Mouse (Mus musculus) cerebellum, adult 8-10 months (tissue): ENCODE measurements around the gene Ngb.

Source experiments
- DNase-seq: peaks from one replicate; pipeline ENCODE4 v3.0.0; 2022

Gene Ngb

DNA sequence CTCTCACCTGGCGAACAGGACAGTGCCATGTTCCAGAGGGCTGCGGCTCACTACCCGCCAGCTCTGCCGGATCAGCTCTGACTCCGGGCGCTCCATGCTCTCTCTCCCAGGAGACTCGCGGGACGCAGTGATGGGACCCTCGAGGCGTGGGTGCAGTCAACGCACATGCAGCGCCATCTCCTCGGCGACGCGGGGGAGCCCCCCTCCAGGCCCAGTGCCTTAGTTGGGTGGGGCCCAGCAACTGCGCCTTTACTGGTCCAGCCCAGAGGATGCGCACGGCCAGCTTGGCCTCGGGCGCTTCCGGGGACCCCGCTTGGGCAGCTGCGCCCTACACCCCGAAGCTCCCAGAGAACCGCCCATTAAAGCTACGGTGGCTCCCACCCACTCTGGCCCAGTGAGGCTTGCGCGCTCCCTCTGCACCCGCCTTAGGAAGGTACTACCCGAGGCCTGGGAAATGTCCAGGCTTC, at the start of gene Ngb:
Gene Ngb (minus strand): TSS at position 375 of the 467 bp plus-strand sequence.
- DNase-seq: no peak

- DNase-seq: peak; percentile 9
Observed at GRCm38 (mm10) chr12:87149471-87149870, 47.1 kb upstream of the Ngb start.

DNA sequence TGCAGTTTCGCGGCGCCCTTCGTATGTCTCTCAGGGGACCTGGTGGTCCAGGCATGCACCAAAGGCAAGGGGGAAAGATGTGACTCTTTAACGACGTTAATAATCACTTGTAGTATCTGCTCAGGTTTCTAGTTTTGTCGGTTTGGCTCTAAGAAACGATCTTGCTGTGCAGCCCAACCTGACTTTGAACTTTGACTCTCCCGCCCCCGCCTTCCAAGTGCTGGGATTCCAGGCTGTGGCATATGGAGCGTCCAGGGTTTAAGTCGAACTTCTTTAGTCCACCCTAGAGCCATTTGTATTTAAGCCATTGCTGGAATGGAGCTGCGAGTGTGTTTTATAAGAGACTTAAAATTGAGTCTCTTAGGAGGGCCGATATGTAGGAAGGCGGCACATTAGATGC, 45.8 kb upstream of the Ngb start:
- no peak for DNase-seq

DNA sequence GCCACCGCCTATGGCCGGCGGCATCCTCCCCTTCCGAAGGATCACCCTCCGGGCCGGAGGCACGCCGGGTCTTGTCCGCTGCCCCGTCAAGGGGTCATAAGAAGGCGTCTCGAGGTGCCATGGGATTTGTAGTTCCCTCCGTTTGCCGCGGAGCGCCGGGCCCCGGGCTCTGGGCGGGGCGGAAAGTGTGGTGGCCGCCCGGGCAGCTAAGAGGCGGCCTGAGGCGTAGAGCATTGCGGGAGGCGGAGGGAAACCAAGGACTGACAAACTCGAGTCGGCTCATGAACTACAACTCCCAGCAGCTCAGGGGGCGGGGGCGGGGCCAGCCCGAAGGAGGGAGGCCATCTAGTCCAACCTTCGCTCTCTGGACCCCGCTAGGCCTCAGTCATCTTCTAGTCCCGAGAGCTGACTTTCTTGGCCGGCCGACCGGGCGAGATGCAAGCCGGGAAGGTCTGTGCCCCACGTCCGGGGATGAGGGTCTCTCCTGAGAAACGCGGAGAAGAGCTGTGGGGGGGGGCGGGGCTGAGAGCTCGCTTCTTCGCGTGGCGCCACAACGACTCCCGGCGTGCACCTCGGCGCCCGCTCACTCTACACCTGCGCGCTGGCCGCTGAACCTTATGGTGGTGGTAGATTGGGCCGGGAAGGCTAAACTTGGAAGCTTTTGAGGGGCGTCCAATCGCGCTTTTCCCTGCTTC, 45.2 kb upstream of the Ngb start, which contains the start of gene Pomt2:
Gene Pomt2 (minus strand): TSS at position 574 of the 695 bp plus-strand sequence.
- peak; percentile 92 for DNase-seq

GRCm38 (mm10) chr12:87146966-87147365, 44.6 kb upstream of the Ngb start, which contains the start of gene Gstz1:
Gene Gstz1, plus strand, starts transcription at chr12:87147165.
- peak; percentile 72 for DNase-seq

- DNase-seq: no peak
Observed at GRCm38 (mm10) chr12:87142156-87142555, 39.8 kb upstream of the Ngb start.

- no peak for DNase-seq
Observed at GRCm38 (mm10) chr12:87138768-87139167, 36.4 kb upstream of the Ngb start.

DNA sequence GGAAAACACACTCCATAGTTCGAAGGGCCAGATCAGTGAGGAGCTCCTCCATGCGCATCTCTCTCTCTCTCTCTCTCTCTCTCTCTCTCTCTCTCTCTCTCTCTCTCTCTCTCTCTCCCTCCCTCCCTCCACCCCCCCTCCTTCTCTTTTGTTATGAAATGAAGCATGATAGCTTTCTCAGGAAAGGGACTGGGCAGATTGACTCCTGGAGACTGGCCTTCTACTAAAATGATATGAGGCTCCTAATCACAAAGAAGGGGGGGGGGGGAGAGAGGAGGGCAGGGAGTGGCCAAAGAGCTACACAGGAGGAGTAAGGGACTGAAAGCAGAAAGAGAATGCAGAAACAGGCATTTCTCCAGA, 36.0 kb upstream of the Ngb start:
- no peak for DNase-seq

DNA sequence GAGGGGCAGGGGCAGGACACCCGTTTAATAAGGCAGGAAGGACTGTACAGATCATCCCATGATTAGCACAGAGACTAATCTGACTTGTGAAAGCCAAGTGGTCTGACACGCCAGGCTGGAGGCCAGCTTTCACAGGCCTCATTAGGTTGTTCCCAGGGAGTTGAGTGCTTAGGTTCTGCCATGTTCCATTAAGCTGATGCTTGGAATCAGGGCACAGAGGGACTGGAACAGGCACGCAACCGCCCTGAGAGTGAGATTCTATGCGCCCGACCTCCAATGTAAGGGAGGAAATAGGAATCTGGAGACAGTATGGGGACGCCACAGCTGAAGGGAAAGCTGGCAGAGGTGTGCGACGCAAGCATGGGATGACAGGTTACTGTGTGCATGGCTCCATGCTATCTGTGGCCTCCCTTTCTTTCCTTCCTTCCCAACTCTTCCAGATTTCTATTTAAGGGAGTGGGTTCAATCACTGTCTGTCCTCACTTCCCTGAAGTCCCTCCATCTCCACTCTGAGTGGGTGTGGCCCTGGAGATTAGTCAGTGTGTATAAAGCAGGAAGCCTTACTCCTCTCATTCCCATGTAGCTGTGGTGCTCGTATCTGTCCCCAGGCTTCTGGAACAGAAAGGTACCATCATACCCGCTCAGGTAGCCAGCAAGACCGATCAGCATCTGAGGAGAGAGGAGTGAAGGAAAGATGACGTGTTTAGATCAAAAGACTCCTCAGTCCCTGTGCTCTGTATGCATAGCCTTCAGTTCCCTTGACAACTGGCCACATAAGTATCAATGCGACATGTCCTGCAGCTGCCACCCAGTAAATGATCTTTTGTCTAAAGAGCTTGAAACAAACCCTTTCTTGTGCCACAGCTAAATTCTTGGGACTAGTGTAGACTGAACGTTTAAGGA, 35.4 kb upstream of the Ngb start:
- DNase-seq: no peak

DNA sequence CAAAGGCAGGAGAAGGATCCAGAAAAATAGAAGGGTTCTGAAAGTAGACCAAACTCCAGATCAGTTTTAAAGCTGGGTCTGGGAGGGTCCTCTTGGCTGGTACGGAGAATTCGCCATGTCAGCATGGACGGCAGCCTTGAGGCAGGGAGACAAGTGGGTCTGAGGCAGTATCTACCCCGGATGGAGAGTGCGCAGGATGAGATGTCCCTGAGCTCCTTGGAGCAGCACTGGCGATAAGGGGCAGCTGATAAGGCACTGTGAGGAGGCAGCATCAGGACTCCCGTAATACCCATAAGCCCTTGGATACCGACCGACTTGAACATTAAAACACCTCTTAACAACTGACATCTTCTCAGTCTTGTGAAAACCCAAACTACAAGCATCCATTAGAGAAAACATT, 30.4 kb upstream of the Ngb start:
- no peak for DNase-seq

- no peak for DNase-seq
Observed at GRCm38 (mm10) chr12:87132210-87132609, 29.9 kb upstream of the Ngb start.

DNA sequence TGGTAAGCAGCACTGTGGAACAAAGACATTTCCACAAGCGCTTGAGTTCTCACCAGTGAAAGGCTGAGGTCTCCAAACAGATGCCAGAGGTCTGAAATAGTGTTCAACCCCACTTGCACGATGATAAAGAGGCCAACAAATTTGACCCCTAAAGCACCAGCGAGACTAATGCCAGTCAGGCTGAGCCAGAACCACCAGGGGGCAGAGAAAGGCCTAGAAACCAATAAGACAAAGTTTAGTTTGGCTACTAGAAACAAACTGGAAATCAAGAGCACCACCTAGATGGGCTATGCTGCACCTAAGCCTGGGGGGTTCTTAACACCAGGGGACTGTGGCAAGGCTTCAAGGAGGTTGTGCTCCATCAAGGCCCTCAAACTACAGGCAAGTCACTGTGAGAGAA, 29.3 kb upstream of the Ngb start:
- no peak for DNase-seq

DNA sequence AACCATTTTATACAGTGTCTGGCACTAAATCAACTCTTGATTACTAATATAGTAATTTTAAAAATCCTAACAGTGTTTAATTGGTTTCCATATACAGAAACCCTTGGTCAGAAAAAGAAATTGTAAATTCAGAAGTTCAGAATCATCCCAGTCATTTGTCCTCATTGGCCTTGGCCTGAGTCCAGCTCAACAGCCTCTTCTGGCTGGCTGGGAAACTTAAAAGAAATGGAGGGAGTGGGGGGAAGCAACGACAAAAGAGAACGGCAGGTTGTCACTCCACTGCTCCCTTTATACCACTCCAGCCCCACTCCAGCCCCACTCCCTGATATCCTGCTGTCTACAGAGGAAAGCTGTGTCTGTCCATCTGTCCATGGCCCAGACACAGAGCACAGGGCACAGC, 28.8 kb upstream of the Ngb start:
- no peak for DNase-seq

GRCm38 (mm10) chr12:87130224-87130623, 27.9 kb upstream of the Ngb start:
- no peak for DNase-seq

GRCm38 (mm10) chr12:87127256-87127655, 24.9 kb upstream of the Ngb start:
- DNase-seq: no peak

DNA sequence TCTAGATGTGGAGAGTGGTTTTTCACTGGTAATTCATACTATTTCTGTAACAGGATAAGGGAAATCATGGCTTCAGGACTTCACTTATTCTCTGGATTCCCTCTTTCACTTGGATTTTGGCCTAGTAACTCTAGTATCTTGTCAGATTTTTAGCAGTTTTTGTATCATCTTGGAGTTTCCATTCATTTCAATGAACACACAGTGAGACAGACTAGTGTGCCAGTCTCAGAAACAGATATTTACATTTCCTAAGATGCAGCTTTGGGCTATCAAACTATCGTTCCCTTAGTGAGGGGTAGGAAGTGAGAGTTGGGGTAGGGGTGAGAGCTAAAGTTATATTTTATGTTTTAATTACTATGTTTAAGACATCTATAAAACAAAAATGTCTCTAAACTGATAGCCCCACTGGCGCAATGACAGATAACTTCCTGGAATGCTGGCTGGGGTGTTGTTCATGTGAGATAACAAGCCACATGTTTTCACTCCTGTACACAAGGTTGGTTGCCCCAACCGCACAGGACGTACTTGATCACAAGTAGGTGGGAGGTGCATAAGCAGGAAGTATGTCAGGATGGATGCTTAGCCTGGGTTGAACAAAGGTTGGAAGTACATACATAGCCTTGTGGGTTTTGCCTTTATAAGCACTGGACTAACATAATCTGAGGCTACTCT, 19.7 kb upstream of the Ngb start:
- DNase-seq: no peak

DNA sequence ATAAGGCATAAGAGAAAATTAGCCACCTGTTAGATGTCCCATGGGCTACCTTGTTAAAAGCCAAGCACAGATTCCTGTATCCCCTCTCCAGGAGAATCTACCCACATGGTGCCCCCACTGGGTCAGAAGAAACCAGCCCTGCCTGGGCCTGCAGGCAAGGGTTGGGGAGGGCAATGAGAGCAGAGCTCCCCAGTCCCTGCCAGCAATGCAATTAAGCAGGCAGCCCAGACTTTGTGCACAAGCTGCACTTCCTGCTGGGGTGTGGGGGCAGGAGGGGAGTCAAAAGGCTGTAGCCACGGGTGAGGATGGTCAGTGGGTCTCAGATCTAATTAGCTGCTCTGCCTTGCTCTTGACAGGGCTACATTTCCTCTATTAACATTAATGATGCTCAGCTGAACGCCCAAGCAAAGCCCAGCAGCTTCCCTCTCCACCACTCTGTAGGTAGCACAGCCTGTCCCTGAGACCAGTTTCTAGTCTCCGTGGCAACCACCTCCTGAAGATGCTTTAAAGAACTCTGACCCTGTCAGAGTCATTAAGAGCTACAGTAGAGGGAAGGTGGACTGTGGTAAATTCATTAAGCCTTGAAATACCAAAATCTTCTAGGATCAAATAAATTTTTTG, 5.1 kb upstream of the Ngb start:
- no peak for DNase-seq

GRCm38 (mm10) chr12:87104796-87105195, 2.5 kb upstream of the Ngb start:
- no peak for DNase-seq

- no peak for DNase-seq
Observed at GRCm38 (mm10) chr12:87103471-87103870, 1.1 kb upstream of the Ngb start.

DNA sequence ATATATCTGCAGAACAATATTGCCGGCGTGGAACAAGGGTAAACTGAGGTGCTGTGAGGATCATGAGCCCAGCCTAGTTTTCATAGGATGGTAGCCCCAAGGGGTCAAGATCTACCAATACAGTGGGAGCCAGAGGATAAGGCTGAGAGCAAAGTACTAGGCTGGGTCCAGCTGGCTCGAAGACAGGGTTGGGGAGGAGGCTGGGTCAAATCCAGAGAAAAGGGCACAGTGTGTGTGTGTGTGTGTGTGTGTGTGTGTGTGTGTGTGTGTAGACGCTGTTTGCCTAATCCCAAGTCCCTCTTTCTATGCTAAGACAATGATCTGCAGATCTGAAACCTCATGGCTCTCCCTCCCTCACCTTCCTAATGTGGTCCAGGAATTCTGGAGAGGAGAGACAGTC, 2.0 kb downstream of the Ngb start:
- DNase-seq: no peak

DNA sequence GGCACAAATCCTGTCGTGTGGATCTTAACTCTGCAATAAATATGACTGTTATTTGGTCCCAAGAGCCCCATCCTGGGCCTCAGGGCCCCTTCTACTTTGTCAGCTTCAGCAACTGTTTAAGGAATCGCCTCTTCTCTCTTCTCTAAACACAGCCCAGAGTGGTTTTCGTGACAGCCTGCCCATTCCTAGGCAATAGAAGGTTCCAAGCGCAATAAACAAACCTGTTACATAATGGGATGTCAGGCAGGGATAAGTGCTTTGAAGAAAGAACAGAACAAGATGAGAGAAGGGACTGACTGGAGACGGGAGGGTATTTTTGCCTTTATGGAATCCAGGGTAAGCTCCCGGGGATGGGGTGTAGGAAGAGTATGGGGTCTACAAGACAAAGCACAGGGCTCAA, 8.7 kb downstream of the Ngb start:
- no peak for DNase-seq

GRCm38 (mm10) chr12:87093249-87093648, 9.1 kb downstream of the Ngb start:
- peak; percentile 34 for DNase-seq

- DNase-seq: no peak
Observed at GRCm38 (mm10) chr12:87091916-87092315, 10.4 kb downstream of the Ngb start.
